Mouse (Mus musculus) frontal cortex, adult (tissue): Measurements from ENCODE around the gene Ttc21a.
A peak's percentile ranks its signal among the peaks of the same experiment; 100 is the strongest.

ENCODE experiments used
- ATAC-seq: cut with Nextera tagmentation; 2 replicates; pipeline ENCODE4 v1.9.2; 2017; ENCODE audit warnings: mild to moderate bottlenecking, moderate library complexity, mixed read lengths; ENCODE audit not compliant: low TSS enrichment

The Ttc21a gene

DNA sequence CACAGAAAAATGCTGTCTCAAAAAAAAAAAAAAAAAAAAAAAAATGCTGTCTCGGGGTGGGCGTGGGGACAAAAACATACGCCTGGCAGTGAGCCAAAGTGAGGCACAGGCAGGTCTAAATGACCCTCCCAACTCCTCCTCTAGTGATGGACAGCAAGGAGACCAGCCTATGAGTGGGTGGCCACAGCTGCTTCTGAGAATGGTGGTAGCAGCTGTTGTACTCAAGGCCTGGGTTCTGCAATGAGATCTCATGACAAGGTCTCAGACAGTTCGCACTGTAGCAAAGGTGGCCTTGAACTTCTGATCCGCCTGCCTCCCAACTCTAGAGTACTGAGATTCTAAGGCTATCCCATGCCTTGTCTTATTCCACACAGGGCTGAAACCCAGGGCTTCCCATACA is 4.0 kb downstream of the Ttc21a start:
- ATAC-seq = no peak

DNA sequence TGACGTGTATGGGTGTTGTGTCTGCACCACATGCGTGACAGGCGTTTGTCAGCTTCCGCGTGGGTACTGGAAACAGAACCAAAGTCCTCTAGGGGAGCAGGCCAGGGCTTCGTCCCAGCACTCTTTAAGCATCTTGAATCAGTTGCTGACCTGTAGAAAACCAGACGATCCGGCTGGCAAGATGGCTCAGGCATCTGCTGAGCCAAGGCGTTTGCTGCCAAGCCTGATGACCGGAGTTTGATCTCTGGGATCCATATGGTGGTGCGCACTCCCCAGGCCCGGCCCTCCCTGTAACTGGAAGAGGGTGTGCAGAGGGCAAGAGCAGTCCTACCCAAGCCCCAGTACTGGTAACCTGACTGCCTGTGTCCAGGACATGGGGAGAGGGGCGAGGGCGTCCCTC is 4.5 kb downstream of the Ttc21a start:
- ATAC-seq = no peak

DNA sequence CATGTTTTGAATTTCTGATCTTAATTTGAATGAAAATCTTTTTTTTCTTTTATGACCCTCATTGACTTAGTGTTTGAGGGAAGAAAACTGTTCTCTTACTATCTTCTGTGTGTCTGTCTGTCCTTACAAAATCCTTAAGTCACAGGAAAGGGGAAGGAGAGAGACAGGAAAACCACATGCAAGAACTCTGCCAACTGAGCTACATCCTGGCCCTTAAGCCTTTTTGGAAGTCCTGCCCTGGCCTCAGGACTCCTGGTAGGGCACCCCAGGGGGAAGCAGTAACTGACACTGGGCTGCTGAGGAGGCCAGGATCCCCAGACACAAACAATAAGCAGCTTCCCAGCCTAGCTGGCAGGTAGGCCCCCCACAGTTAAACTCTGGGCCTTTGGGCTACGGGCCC is 5.9 kb downstream of the Ttc21a start:
- no peak for ATAC-seq

DNA sequence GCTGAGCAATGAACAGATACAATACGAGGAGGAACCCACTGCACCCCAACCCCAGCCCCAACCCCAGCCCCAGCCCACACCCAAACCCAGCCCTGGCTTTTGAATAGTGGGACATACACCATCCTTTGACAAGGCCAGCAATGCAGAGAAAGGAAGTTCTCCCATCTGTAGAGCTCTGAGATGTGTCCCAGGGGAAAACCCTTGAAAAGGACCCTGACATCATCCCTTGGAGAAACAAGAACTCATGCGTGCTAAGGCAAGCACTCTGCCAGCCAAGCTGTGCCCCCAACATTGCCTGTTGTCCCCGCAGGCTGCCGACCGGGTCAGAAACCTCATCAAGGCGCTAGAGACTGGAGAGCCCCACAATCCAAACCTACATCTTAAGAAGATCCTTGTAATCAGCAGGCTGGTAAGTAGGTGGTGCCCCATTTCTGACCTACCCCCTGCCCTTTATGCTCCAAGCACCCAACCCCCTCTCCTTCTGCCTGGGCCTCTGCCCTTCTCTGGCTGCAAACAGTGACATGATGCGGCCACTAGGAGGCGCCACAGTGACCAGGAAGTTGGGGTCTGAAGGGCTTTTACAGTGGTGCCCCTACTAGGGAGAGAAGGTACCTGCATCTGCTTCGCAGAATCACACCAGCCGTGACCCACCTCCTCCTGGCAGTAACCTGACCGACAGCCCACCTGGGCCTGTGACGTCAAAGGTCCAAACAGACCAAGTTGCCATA is 7.9 kb downstream of the Ttc21a start:
- no peak for ATAC-seq

DNA sequence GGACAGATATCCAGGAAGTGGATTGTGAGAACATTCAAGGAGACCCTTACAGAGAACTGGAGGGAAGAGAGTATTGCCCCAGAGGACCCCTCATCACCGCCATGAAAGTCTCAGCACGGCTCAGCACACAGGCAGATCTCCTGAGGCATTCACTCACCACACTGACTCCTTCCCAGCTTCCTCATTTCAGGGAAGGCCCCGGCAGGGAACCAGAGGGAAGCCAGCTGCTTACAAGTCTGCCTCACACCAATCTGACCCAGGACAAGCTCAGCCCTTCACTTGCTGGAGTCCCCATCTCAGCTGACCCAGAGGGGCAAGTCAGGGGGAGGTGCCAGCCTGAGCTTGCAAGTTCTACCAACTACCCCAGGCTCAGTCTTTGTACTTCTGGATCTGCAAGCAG is 11.4 kb downstream of the Ttc21a start:
- no peak for ATAC-seq

DNA sequence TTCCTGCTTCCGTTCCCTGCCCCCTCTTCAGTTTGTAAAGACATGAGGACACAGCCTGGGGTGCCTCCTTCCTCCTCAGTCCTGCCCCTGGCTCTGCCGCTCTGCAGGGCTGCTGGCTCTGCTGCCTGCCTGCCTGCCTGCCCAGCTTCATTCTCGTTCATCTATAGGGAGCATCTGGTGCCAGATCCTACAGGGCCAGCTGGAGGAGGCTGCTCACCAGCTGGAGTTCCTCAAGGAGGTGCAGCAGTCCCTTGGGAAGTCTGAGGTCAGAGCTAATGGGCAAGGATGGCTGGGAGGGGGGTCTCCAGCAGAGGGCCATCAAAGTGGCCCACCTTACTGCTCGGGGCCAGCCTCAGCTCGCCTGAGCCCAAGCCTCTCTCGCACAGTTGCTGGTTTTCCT is 13.0 kb downstream of the Ttc21a start:
- ATAC-seq = peak; percentile 82

DNA sequence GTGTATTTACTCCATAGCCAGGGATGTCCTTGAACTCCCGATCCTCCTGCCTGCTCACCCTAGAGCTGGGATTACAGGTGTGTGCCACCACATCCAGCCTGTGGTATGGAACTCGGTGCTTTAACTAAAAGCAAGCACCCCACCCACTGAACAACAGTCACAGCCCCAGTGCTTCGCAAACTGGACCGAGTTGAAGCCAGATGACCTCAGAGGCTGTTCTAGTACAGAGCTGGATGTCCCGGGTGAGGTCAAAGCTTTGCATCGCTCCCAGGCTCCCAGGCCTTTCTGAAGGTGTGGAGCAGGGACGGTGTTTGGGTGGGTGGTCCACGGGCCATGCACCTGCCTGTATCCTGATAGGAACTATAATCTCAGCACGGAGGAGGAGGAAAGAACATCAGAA is 14.0 kb downstream of the Ttc21a start:
- no peak for ATAC-seq

DNA sequence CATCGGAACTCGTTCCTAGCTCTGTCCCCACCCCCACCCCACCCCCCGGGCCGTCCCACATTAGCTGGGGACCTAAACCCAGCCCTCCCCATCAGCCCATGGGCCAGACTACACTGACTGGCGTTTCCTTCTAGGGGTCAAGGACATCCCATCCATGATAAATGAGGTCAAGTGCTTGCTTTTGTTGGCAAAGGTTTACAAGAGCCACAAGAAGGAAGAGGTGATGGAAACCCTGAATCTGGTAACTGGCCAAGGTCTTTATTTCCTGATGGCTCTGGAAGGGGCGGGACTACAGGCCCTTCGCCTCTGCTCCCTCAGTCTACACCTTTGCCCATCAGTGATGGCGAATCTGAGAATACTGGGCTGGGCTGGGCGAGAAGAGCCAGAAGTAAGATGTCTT is 21.4 kb downstream of the Ttc21a start:
- ATAC-seq = no peak

DNA sequence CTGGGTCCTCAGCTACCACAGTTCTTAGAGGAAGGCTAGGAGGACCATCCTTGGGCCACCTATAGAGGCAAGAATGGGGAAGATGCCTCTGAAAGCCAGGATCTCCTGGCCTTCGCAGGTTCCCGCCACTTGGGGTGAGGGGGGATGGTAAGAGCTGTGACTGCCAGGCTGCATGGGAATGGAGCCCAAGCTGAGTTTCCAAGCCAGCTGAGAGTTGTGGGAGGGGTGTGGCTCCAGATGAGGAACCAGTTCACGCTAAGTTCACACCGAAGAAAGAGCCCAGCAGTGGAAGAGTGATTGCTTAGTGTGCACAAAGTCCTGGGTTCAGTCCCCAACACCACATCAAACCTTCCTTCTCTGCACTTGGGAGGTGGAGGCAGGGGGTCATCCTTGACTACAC is 24.8 kb downstream of the Ttc21a start:
- ATAC-seq = no peak

DNA sequence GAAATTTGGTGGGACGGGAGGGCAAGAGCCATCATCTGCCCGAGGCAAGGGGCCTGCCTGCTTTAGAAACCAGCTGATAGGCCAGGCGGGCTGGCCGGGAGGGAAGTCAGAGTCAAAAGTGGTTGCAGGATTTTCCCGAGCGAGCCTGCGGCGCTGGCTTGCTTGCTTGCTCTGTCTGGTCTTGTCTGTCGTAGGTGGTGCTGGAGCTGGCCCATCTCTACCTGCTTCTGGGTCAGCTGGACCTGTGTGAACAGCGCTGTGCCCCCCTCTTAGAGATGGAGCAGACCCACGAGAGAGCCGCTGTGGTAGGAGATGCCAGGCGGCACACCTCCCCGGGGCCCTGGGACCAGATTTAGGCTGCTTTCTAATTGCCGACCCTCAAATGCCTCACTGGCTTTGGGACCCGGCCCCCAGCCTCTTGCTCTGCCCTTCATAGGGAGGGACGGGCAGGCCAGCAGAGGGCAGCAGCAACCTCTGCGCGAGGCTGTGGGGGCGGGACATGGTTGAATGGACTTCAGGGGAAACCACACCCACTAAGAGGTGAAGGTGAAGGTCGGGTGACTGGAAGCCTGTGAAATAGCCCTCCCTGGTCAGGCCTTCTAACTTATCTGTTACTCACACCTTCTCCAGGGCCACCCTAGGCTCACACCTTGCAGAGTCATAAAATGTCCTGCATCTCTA is 25.7 kb downstream of the Ttc21a start:
- ATAC-seq = no peak

DNA sequence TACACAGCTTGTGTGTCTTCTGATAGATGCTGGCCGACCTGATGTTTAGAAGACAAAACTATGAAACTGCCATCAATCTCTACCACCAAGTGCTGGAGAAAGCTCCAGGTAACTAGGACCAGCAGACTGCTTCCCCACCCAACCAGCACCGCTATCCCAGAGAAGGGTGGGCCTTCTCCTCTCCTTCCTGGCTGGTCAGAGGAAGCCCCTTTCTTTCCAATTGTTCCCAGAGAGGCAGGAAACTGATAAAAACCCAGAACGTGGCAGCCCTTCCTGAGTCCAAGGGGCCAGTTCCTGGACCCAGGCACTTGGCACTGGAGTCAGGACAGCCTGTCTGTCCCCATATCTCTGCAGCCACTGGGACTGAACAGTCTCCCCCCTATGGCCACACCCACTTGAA is 26.8 kb downstream of the Ttc21a start:
- no peak for ATAC-seq

DNA sequence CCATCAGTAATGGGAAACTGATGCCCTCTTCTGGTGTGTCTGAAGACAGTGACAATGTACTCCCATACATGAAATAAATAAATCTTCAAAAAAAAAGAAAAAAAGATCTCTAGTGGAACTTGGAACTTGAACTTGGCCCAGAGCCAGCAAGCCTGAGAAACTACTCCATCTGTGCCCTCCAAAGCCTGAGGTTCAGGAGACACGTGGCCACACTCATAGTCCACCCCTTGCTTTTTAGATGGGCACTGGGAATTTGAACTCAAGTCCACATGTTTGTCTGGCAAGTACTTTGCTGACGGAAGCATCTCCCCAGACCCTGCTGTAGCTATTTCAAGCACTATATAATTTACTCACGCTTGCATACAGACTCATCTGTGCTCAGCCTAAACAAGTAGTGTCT is 27.8 kb downstream of the Ttc21a start:
- no peak for ATAC-seq

DNA sequence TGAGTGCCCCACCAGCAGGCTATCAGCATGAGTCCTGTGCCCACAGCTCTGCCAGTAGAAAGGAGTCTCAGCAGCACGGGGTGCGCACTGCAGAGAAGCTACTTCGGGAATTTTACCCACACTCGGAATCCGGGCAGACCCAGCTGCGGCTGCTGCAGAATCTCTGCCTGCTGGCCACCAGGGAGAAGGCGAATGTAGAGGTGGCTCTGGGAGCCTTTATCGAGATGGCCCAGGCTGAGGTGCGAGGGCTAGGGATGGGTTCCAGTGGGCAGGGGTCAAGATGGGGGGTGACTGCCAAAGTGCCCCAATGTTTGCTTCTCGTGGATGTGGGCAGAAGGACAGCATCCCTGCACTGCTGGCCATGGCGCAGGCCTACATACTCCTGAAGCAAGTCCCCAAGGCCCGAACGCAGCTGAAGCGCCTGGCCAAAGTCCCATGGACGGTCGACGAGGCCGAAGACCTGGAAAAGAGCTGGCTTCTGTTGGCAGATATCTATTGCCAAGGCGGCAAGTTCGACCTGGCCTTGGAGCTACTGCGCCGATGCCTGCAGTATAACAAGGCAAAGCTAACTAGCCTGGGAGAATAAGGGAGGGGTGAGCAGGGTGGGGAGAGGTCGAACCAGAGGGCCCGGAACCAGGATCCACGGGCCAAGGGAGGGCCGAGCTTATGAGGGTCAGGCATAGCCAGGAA is 29.0 kb downstream of the Ttc21a start:
- no peak for ATAC-seq

DNA sequence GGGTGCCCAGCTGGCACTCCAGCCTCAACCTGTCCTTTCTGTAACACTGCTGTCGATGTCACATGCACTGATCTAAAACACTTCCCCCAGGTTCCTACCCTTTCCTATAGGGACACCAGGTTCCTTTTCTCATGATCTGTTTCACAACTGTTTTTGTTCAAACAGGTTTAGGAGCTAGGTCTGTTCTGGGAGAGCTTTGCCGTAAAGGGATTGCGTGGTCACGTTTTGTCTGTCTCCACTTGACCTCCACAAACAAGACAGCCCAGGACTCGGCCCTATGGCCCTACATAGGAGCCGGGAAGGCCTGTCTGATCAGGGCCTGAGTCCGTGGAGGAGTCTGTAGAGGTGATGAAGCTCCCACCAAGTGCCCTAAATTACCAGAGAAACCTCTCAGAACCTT is 32.4 kb downstream of the Ttc21a start:
- no peak for ATAC-seq

DNA sequence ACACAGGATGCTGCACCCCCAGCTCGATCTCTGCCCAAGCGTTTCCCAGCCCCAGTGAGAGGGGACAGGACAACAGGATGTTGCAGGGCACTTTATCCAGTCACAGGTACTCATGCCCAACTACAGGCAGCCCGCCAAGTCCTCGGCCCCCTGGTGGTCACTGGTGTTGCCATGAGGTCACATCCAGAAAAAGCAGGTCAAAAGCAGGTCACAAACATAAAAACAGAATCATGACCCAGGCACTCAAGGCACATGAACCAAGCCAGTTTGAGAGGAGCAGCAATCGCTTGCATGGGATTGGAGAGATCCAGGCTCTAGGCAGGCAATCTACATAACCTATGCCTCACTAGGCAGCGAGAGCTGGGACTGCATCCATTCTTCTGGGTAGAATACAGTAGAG is 32.8 kb downstream of the Ttc21a start:
- ATAC-seq = no peak

DNA sequence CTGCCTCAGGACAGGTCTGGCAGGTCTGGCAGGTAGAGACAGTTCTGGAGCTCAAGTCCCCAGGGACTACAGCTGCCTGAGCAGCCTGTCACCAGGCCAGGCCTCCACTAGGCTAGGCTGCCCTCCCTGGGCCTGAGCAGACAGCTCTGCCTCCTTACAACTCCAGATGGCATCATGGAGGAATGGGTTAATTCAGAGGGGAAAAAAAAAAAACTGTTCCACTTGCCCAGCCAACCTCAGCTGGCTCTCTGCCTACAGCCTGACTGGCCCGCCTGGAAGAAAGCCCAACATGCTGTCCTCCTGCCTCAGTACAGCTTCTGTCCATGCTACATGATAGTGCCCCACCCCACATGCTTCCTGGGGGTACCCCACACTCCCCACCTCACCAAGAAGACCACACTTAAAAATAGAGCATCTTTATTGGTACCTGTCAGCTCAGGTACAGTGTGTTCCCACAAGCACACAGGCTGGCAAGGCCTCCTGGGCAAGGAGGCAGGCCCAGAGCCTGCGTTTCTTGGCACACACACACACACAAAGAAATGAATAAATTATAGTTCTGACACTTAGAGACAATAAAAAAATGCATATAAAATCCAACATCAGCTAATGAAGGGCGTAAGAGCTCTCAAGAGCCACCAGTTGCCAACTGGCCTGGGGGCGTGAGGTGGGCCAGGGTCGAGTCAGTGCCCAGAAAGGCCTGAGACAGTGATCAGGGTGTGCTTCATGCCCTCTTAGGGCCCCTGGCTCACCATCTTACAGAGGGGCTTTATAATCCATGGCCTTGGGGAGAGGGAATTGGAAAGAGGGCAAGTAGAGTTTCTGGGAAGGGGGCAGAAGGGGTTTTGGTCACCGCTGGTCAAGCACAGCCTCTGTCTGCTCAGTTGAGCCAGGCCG is 33.6 kb downstream of the Ttc21a start:
- ATAC-seq = peak; percentile 32; the same call in 1 of the 2 replicates

DNA sequence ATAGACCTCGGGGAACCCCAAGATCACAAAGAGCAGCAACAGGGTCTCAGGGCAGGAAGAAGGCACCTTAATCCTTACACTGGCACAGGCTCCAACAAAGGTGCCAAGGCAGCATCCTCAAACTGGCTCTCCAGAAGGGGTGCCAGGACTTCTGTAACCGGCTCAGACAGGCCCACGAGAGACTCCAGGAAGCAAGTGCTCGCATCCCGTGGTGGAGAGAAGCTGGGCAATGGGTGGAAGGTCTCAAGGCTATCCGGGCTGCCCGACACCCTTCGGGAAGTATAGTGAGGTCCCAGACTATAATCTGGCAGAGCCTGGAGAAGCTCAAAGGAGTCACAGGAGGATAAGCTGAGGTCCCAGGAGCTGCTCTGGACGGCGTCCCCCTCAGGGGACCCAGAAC is 34.8 kb downstream of the Ttc21a start:
- ATAC-seq = no peak

DNA sequence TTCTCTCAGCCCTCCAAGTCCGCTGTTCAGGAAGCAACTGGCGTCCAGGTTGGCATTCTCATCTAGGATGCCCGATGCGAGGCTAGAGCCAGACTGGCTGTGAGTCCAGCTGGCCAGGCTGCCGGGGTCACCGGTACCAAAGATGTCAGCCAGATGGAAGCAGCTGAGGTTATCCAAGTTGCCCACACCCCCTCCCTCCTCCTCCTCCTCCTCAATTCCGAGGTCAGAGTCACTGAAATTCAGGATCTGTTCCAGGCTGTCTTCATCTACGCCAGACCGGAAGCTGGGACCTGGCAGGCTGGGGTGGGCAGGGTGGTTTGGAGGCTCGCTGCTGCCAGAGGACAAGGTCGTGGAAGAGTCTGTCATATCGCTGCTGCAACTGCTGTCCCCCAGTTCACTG is 35.2 kb downstream of the Ttc21a start:
- no peak for ATAC-seq

DNA sequence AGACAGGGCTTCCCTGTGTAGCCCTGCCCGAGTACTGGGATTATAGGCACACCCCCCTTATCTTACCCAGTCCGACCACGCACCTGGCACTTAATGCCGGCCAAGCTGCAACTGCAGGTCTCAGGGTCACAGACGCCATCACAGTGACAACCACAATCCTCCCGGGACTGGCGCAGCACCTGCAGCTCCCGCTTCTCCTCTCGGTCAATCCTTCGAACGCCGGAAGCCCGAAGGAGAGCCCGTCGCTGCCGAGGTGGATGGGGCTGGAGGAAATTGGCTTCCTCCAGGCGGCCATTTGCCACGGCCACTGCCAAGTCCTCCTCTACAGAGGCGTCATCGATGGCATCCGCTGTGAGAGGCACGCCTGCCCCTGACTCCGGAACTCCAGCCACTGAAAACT is 35.9 kb downstream of the Ttc21a start:
- ATAC-seq = no peak

DNA sequence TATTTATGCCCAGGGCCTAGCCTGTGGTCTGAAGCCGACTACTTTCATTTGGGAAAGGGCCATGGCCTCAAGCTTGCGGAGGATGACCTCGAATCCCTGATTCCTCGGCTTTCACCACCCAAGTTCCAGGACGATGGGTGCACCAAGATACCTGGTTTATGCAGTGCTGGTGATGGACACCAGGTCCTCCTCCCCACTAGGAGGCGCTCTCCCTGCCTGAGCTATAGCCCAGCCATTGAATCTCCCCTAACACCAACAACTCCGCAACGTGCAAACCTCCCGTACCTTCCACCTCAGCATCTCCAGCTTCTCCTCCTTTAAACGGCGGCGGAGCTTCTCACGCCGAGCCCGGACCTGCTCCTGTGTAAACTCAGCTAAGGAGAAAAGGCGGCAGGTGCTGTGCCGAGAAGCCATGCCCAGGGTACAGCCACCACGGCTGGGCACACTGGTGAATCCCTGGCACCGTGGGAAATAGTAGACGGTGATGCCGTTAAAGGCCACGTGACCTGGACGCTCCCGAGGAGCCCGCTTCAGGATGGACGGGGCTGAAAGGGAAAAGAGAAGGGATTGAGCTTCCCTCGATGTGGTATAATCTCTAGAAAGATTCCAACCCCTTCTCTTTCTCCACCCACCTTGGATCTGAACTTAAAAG is 36.6 kb downstream of the Ttc21a start:
- ATAC-seq = no peak

DNA sequence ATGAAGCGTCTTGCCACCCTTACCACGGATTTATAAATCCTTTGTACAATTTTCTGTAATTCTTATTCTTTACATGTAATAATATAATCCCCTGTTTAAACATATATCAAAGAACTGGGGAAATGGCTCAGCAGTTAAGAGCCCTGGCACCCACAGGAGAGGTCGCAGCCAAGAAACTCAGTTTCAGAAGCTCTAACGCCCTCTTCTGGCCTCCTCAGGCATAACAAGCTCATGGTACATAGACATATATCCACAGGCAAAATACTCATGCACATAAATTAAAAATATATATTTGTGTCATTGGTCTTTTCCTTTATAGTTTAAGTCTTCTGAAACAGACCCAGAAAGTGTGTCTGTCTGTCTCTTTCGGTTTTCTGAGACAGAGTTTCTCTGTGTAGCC is 37.2 kb downstream of the Ttc21a start:
- ATAC-seq = no peak

DNA sequence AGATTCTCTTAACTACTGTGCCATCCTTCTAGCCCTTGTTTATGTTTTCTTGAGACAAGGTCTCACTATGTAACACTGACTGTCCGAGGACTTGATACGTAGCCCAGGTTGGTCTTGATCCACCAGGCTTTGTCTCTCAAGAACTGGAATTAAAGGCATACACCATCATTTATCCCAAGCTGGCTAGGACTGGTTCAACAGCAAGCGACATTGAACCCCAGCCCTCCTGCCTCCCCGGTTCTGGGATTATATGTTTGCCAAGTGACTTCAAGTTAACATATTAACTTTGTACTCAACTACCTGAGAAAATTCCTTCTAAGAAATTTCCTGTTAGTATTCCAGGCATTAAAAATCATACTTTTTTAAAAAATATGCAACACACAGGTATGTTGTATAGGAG is 37.9 kb downstream of the Ttc21a start:
- ATAC-seq = no peak
